Mouse (Mus musculus) hindbrain, postnatal 0 days (tissue): ENCODE data around the gene Aes. TPM values are rescaled to one million over a fixed set of nuclear protein-coding genes. Genes with fewer than 3 reads are reported as not detected.

Experiments used
- ATAC-seq: fragments of 200-750 bp; cut with Nextera tagmentation; 2 replicates; pipeline ENCODE4 v1.8.0; 2017; ENCODE audit warnings: mild to moderate bottlenecking, moderate TSS enrichment, moderate library complexity
- DNase-seq: peaks from one replicate; pipeline ENCODE4 v3.0.0-alpha.2; 2015; ENCODE audit warnings: low spot score
- H3K27ac ChIP-seq: fragments of 300-500 bp; sonication (generic); 2 replicates; pipeline ENCODE4 v1.5.1; 2014; ENCODE audit warnings: mild to moderate bottlenecking
- H3K27me3 ChIP-seq: fragments of 300-500 bp; sonication (generic); 2 replicates; pipeline ENCODE4 v1.6.1; 2014; ENCODE audit warnings: low read length, mixed read lengths; ENCODE audit not compliant: insufficient read depth
- H3K36me3 ChIP-seq: fragments of 300-500 bp; sonication (generic); 2 replicates; pipeline ENCODE4 v1.6.1; 2014; ENCODE audit warnings: low read length, mixed read lengths; ENCODE audit not compliant: insufficient read depth
- H3K4me1 ChIP-seq: fragments of 300-500 bp; sonication (generic); 2 replicates; pipeline ENCODE4 v1.6.1; 2014; ENCODE audit warnings: antibody characterized with exemption, low read length, mixed read lengths; ENCODE audit not compliant: insufficient read depth
- H3K4me2 ChIP-seq: fragments of 300-500 bp; sonication (generic); 2 replicates; pipeline ENCODE4 v1.6.1; 2014; ENCODE audit warnings: low read depth, mild to moderate bottlenecking, low read length, moderate library complexity, mixed read lengths
- H3K4me3 ChIP-seq: fragments of 300-500 bp; sonication (generic); 2 replicates; pipeline ENCODE4 v1.5.1; 2014; ENCODE audit warnings: low read length
- H3K9ac ChIP-seq: fragments of 300-500 bp; sonication (generic); replicated peaks from 2 replicates; pipeline ENCODE4 v1.6.1; 2014; ENCODE audit warnings: mild to moderate bottlenecking, low read length, moderate library complexity, mixed read lengths
- H3K9me3 ChIP-seq: fragments of 300-500 bp; sonication (generic); 2 replicates; pipeline ENCODE4 v1.6.1; 2016; ENCODE audit warnings: low read length, mixed read lengths
- CTCF ChIP-seq: IDR thresholded peaks from 2 replicates; pipeline ENCODE4 v1.5.1; 2016; ENCODE audit warnings: antibody characterized with exemption, control low read depth, low read depth
- WGBS: fragments of 180-500 bp; shearing (Covaris S2); extraction: QIAGEN DNeasy Blood & Tissue Kit; methylation state at CpG from one replicate; pipeline ENCODE4 v1.1.7; 2014; 5-methylcytosine and 5-hydroxymethylcytosine counted together
- polyA plus RNA-seq: library from polyadenylated mRNA; unstranded; fragments of >200 nt; fragmentation: Nextera tagmentation; extraction: Ambion mirVana; gene quantifications from 2 replicates; pipeline ENCODE4 v1.2.1, GENCODE M21; 2015
- total RNA-seq: library from RNA; depleted of rRNA; stranded (reverse); fragments of >200 nt; gene quantifications from 2 replicates; pipeline ENCODE4 v1.2.3, GENCODE M21; 2014

Aes gene
- total and polyA plus RNA-seq, 2 experiments from 2014 or later = 635 to 834 TPM

- H3K4me1 ChIP-seq = peaks cover 21% of the 10 kb centered on the region
- 39% methylated on average over 5 of the region's 5 CpGs for WGBS
- H3K4me3 ChIP-seq = no peak overlapping the region
- H3K9me3 ChIP-seq = no peaks in the 10 kb centered on the region
- H3K9ac ChIP-seq = no peak overlapping the region
- no peak for ATAC-seq
- no peaks in the 10 kb centered on the region for H3K36me3 ChIP-seq
- H3K4me2 ChIP-seq = no peak overlapping the region
- DNase-seq = no peak
- TF ChIP-seq CTCF = no peak
- H3K27ac ChIP-seq = no peak overlapping the region
- H3K27me3 ChIP-seq = no peaks in the 10 kb centered on the region
Observed at GRCm38 (mm10) chr10:81595599-81595998, 36.3 kb downstream of the Aes start.

- TF ChIP-seq CTCF = no peak
- ATAC-seq (no peak), DNase-seq (peak; percentile 63)
- H3K4me2 ChIP-seq = peak overlapping the region; percentile 24
- 4% methylated on average over 10 of the region's 10 CpGs for WGBS
- H3K36me3 ChIP-seq = no peaks in the 10 kb centered on the region
- no peak overlapping the region for H3K4me3 ChIP-seq
- 0 out of 2 replicates have a peak overlapping the region, but pooled peaks have one; percentile 25 for H3K9ac ChIP-seq
- peaks cover 27% of the 10 kb centered on the region for H3K4me1 ChIP-seq
- H3K27ac ChIP-seq = peak overlapping the region; percentile 45; the same call in 1 of the 2 replicates
- H3K9me3 ChIP-seq = no peaks in the 10 kb centered on the region
- no peaks in the 10 kb centered on the region for H3K27me3 ChIP-seq
Observed at GRCm38 (mm10) chr10:81596611-81597010, 37.3 kb downstream of the Aes start.

DNA sequence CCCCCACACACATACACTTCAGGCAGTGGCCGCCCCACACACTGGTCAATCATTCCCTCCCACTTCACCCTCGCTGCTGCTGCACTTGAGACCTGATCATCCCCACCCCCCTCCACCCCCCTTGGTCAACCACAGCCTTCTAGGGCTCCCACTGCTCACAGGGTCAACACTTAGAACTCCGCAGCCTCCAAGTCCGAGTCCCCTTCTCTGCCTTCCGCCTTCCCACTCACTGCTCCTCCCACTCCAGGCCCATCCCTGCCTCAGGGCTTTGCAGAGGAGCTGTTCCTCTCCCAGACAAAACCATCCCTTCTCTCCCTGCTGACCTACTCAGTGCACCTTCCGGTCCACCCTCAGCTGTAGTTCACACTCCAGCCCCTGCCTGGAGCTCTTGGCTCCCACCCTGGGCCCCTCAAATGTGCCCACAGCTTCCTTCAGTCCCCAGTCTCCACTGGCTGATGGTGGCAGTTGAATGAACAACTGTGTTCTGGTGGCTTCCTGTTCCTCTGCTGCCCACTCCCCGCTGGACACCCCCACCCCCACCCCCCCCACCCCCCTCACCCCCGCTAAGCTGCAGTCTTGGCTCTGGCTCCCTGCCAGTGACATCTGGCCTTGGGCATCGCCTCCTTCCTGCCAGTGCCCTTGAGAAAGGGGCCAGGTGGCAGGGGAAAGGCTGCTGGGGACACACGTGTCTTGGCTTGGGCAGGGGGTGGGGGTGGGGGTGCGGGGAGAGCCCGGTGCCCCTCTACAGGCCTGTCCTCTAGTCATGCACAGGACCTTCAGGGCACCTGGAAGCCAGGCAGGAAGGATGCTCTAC, 38.1 kb downstream of the Aes start:
- TF ChIP-seq CTCF = no peak
- Histone ChIP-seq H3K27ac (peak overlapping the region; percentile 45; the same call in 1 of the 2 replicates), H3K9ac (0 out of 2 replicates have a peak overlapping the region, but pooled peaks have one; percentile 25), H3K4me1 (peaks cover 27% of the 10 kb centered on the region), H3K36me3 (no peaks in the 10 kb centered on the region), H3K4me2 (peak overlapping the region; percentile 24; the same call in 1 of the 2 replicates), H3K27me3 (no peaks in the 10 kb centered on the region), H3K4me3 (no peak overlapping the region), H3K9me3 (no peaks in the 10 kb centered on the region)
- 3% methylated on average over 10 of the region's 12 CpGs for WGBS
- peak; percentile 82 for DNase-seq
- ATAC-seq = peak; percentile 42

DNA sequence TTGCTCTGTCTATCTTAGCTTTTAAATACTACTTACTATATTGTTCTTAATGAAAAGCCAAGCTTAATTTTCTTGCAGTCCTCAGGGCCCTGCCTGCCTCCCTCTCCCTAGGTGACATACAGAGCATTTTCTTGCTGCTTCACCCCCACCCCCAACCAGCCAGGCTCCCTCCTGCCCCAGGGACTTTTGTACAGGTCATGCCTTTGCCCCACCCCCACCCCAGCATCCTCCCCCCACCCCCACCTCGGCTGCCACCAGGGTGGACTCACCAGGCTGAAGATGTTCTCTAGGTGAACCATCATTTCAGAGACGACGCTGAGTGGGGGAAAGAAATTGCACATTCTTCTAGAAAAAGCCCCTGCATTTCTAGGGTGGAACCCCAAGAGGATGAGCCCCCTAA, 39.1 kb downstream of the Aes start:
- no peak overlapping the region for H3K27ac ChIP-seq
- no peak overlapping the region for H3K9ac ChIP-seq
- H3K4me1 ChIP-seq = peaks cover 27% of the 10 kb centered on the region
- H3K36me3 ChIP-seq = no peaks in the 10 kb centered on the region
- H3K4me3 ChIP-seq = no peak overlapping the region
- ATAC-seq (no peak), DNase-seq (no peak)
- no peaks in the 10 kb centered on the region for H3K9me3 ChIP-seq
- TF ChIP-seq CTCF = no peak
- WGBS = 40% methylated on average over 3 of the region's 3 CpGs
- no peaks in the 10 kb centered on the region for H3K27me3 ChIP-seq
- H3K4me2 ChIP-seq = no peak overlapping the region

DNA sequence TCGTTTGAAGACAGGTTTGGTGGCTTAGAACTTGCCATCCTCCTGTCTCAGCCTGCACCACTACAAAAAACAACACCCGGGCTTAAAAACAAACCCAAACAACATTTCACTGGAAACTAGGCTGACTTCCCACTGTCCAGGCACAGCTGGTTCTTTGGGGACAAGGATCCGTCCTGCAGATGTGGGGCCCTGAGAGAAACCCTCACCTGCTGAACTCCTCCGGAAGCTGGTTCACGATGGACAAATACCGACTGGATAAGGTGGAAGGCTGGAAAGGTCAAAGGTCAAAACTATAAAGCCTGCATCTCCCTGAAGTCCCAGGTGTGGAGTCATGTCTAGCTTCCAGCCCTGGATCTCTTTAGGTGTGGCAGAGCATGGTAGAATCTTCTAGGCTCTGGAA, 39.6 kb downstream of the Aes start:
- H3K27me3 ChIP-seq = no peaks in the 10 kb centered on the region
- no peak overlapping the region for H3K4me3 ChIP-seq
- no peak overlapping the region for H3K9ac ChIP-seq
- no peak for DNase-seq
- ATAC-seq = no peak
- H3K27ac ChIP-seq = no peak overlapping the region
- WGBS = 61% methylated on average over 6 of the region's 6 CpGs
- H3K4me2 ChIP-seq = no peak overlapping the region
- TF ChIP-seq CTCF = no peak
- no peaks in the 10 kb centered on the region for H3K36me3 ChIP-seq
- H3K9me3 ChIP-seq = no peaks in the 10 kb centered on the region
- H3K4me1 ChIP-seq = peaks cover 27% of the 10 kb centered on the region

- Histone ChIP-seq H3K9me3 (no peaks in the 10 kb centered on the region), H3K4me2 (no peak overlapping the region), H3K27ac (no peak overlapping the region), H3K4me3 (no peak overlapping the region), H3K36me3 (no peaks in the 10 kb centered on the region), H3K4me1 (peaks cover 27% of the 10 kb centered on the region), H3K9ac (no peak overlapping the region), H3K27me3 (no peaks in the 10 kb centered on the region)
- DNase-seq = no peak
- TF ChIP-seq CTCF = no peak
- ATAC-seq = no peak
- 74% methylated on average over 5 of the region's 5 CpGs for WGBS
Observed at GRCm38 (mm10) chr10:81599630-81600029, 40.3 kb downstream of the Aes start.

DNA sequence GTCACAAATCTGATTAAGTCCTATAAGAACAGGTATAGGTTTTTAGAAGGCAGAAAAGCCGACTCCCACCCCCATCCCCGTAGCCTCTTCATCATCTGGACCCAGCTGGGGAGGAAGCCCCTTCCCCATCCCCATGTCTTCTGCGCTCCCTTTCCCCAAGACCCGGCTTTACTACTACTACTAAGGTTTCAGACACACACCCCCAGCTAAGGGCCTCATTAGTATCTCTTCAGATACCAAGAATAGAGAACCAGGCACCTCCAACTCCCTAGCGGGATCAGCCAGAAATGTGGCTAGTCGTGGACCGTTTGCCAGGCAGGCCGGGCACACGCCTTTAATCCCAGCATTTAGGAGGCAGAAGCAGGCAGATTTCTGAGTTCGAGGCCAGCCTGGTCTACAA, 40.8 kb downstream of the Aes start:
- Histone ChIP-seq H3K27me3 (no peaks in the 10 kb centered on the region), H3K9me3 (no peaks in the 10 kb centered on the region), H3K27ac (no peak overlapping the region), H3K9ac (no peak overlapping the region), H3K36me3 (no peaks in the 10 kb centered on the region), H3K4me2 (no peak overlapping the region), H3K4me1 (peaks cover 27% of the 10 kb centered on the region), H3K4me3 (no peak overlapping the region)
- no peak for TF ChIP-seq CTCF
- ATAC-seq (no peak), DNase-seq (no peak)
- WGBS = 54% methylated on average over 10 of the region's 10 CpGs
